26 mouse cellular contexts compared by ENCODE assay signal in the genomic region with DNA sequence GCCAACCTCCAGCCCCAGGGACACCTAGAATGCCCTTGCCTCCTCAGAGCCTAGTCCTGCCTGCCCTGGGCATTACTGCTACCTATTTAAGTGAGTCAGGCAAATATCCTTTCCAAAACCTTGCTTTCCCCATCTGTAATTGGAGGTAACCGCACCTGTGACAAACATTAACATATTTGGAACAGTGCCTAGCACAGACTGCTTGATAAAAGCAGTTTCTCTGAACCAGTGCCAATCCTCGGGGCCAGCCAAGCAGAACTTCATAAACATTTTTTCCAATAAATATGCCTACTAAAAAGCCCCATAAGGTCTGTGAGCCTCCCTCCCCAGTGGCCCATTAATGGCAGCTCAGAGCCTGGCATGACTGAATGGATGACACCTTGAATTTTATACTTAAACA. TPM values are rescaled to one million over a fixed set of nuclear protein-coding genes. Genes with fewer than 3 reads are reported as not detected.
DNase-seq lines count a peak whose midpoint lies in the region; ATAC-seq lines count a peak whose summit lies in the region.
"Had no signal": no experiment of that assay in that cellular context is flagged by ENCODE, and none has a peak within 500 bp of the region (broad histone marks: within the 10 kb centered on the region; RNA-seq: fewer than 3 reads in every experiment).

No protein-coding gene starts in this region.

- no peak overlapping the region for H3K4me2 ChIP-seq in kidney, embryonic 14.5 days (replicated peaks; ENCODE audit: low read depth, low read length)
- H3K4me2 ChIP-seq in midbrain, embryonic 15.5 days: no peak overlapping the region
- H3K4me2 ChIP-seq: forebrain, embryonic 12.5 days; heart, embryonic 11.5 days; hindbrain, embryonic 12.5 days; intestine, embryonic 15.5 days; limb, embryonic 12.5 days; liver, embryonic 15.5 days; midbrain, embryonic 11.5 days; neural tube, embryonic 13.5 days had no signal

- H3K27ac ChIP-seq in kidney, embryonic 14.5 days (ENCODE audit: low read depth, low read length): no peak overlapping the region
- H3K27ac ChIP-seq in midbrain, embryonic 15.5 days: 0 out of 2 replicates have a peak overlapping the region, but pooled peaks have one; percentile 22
- no peak overlapping the region for H3K27ac ChIP-seq in midbrain, embryonic 10.5 days (replicated peaks)
- H3K27ac ChIP-seq: forebrain, embryonic 12.5 days; hindbrain, embryonic 12.5 days; intestine, embryonic 15.5 days; left cerebral cortex, adult 2 months; limb, embryonic 12.5 days; liver, embryonic 15.5 days; macrophage; neural tube, embryonic 13.5 days had no signal

- peak; percentile 52 for DNase-seq in kidney, adult 18-20 months
- no peak for DNase-seq in midbrain, embryonic 10.5 days (ENCODE audit: low spot score)
- peak; percentile 61 for DNase-seq in kidney, postnatal 10 days
- DNase-seq in left cerebral cortex, postnatal 36 days (ENCODE audit: low spot score in 2 of 2): no peak
- DNase-seq in adipocyte (ENCODE audit: low spot score): no peak
- DNase-seq in ovary, postnatal 14 days (ENCODE audit: low spot score): no peak
- DNase-seq: adrenal gland, adult 2 months; cerebellum, postnatal 14 days; heart, postnatal 10 days; layer of hippocampus, adult 9-11 months; thymus, postnatal 25 days had no signal

- H3K9me3 ChIP-seq in kidney, embryonic 14.5 days (ENCODE audit: control insufficient read depth, low read length): no peaks in the 10 kb centered on the region
- H3K9me3 ChIP-seq in midbrain, embryonic 15.5 days: no peaks in the 10 kb centered on the region
- H3K9me3 ChIP-seq in midbrain, embryonic 10.5 days (replicated peaks): no peaks in the 10 kb centered on the region
- H3K9me3 ChIP-seq: forebrain, embryonic 12.5 days; hindbrain, embryonic 12.5 days; intestine, embryonic 15.5 days; limb, embryonic 12.5 days; liver, embryonic 15.5 days; neural tube, embryonic 13.5 days had no signal

- no peaks in the 10 kb centered on the region for H3K27me3 ChIP-seq in kidney, embryonic 14.5 days (ENCODE audit: control insufficient read depth, insufficient read depth, low read length)
- H3K27me3 ChIP-seq in midbrain, embryonic 15.5 days (replicated peaks): 0 out of 2 replicates have a peak, but pooled peaks cover 4% of the 10 kb centered on the region
- H3K27me3 ChIP-seq in midbrain, embryonic 10.5 days (ENCODE audit: low read depth, poor library complexity, severe bottlenecking): no peaks in the 10 kb centered on the region; the same call in 1 of the 2 replicates
- H3K27me3 ChIP-seq: forebrain, embryonic 12.5 days; hindbrain, embryonic 12.5 days; intestine, embryonic 15.5 days; limb, embryonic 12.5 days; liver, embryonic 15.5 days; neural tube, embryonic 13.5 days had no signal

- WGBS in kidney, embryonic 14.5 days: 68% methylated on average over 2 of the region's 2 CpGs
- 71% methylated on average over 2 of the region's 2 CpGs for WGBS in midbrain, embryonic 15.5 days
- 86% methylated on average over 2 of the region's 2 CpGs for WGBS in midbrain, embryonic 10.5 days

- H3K4me3 ChIP-seq in kidney, embryonic 14.5 days (ENCODE audit: low read length): no peak overlapping the region
- H3K4me3 ChIP-seq in midbrain, embryonic 15.5 days: no peak overlapping the region
- H3K4me3 ChIP-seq in midbrain, embryonic 10.5 days: no peak overlapping the region
- H3K4me3 ChIP-seq: forebrain, embryonic 12.5 days; hindbrain, embryonic 12.5 days; intestine, embryonic 15.5 days; left cerebral cortex, adult 2 months; limb, embryonic 12.5 days; liver, embryonic 15.5 days; neural tube, embryonic 13.5 days had no signal

- H3K9ac ChIP-seq in kidney, embryonic 14.5 days (ENCODE audit: low read depth, low read length): no peak overlapping the region
- H3K9ac ChIP-seq in midbrain, embryonic 15.5 days: no peak overlapping the region
- H3K9ac ChIP-seq: forebrain, embryonic 12.5 days; hindbrain, embryonic 12.5 days; intestine, embryonic 15.5 days; limb, embryonic 12.5 days; liver, embryonic 15.5 days; neural tube, embryonic 13.5 days had no signal

- intact Hi-C loops in left cerebral cortex, postnatal 36 days (cut with DNase I): loop anchor here (5.0 kb wide), 2 partner anchors 237 to 657 kb away; partner anchors contain the start of gene Chst15

- H3K4me1 ChIP-seq in kidney, embryonic 14.5 days (ENCODE audit: control insufficient read depth, insufficient read depth, low read length): no peaks in the 10 kb centered on the region
- H3K4me1 ChIP-seq in midbrain, embryonic 15.5 days: peaks cover 3% of the 10 kb centered on the region
- peaks cover 7% of the 10 kb centered on the region; the same call in 1 of the 2 replicates for H3K4me1 ChIP-seq in midbrain, embryonic 10.5 days

- ATAC-seq in kidney, embryonic 14.5 days (ENCODE audit: low FRiP score, low TSS enrichment): no peak
- ATAC-seq in midbrain, embryonic 15.5 days (replicated peaks): no peak
- ATAC-seq: intestine, embryonic 15.5 days had no signal

- H3K36me3 ChIP-seq in kidney, embryonic 14.5 days (ENCODE audit: control insufficient read depth, insufficient read depth, low read length): peaks cover 21% of the 10 kb centered on the region
- H3K36me3 ChIP-seq in midbrain, embryonic 15.5 days (replicated peaks): no peaks in the 10 kb centered on the region
- peaks cover 25% of the 10 kb centered on the region for H3K36me3 ChIP-seq in midbrain, embryonic 10.5 days

RNA-seq across cellular contexts. Expression of gene Oat, which starts 22.1 kb away (rescaled TPM):
- polyA plus RNA-seq in kidney, embryonic 14.5 days (2014; fragmentation: Nextera tagmentation; extraction: Ambion mirVana): 142 and 154 TPM in 2 replicates
- polyA plus RNA-seq in midbrain, embryonic 15.5 days (2015; fragmentation: Nextera tagmentation; extraction: Ambion mirVana): 78.6 and 85.1 TPM in 2 replicates
- polyA plus RNA-seq in midbrain, embryonic 10.5 days (2016; fragmentation: Nextera tagmentation; extraction: Ambion mirVana): 144 and 145 TPM in 2 replicates
- 10 to 100 TPM; 75.3 to 86.8 TPM for total RNA-seq in left cerebral cortex, postnatal 36 days (2021)

RNA-seq across cellular contexts. Expression of gene Nkx1-2, which starts 45.3 kb away (rescaled TPM):
- polyA plus RNA-seq in kidney, embryonic 14.5 days (2014; fragmentation: Nextera tagmentation; extraction: Ambion mirVana): not detected in 2 replicates
- polyA plus RNA-seq in midbrain, embryonic 15.5 days (2015; fragmentation: Nextera tagmentation; extraction: Ambion mirVana): 0.70 and 1.2 TPM in 2 replicates
- 0.80 and 1.6 TPM in 2 replicates for polyA plus RNA-seq in midbrain, embryonic 10.5 days (2016; fragmentation: Nextera tagmentation; extraction: Ambion mirVana)
- total RNA-seq in left cerebral cortex, postnatal 36 days (2021): under 1 TPM in 1 of 2 experiments, not detected in 1; 0.10 TPM
- total RNA-seq: adrenal gland, adult 2 months; gastrocnemius, adult 8-10 months; granulocyte monocyte progenitor cell, adult 5-6 weeks; heart, postnatal 10 days; left cerebral cortex, adult 2 months had no signal
- polyA plus RNA-seq: adrenal gland, adult 2 months; C2C12; limb, embryonic 12.5 days; liver, embryonic 15.5 days; macrophage had no signal

RNA-seq across cellular contexts. Expression of gene Lhpp, which starts 56.3 kb away (rescaled TPM):
- 24.5 and 27.1 TPM in 2 replicates for polyA plus RNA-seq in kidney, embryonic 14.5 days (2014; fragmentation: Nextera tagmentation; extraction: Ambion mirVana)
- 38.3 and 39.4 TPM in 2 replicates for polyA plus RNA-seq in midbrain, embryonic 15.5 days (2015; fragmentation: Nextera tagmentation; extraction: Ambion mirVana)
- polyA plus RNA-seq in midbrain, embryonic 10.5 days (2016; fragmentation: Nextera tagmentation; extraction: Ambion mirVana): 20.5 and 20.7 TPM in 2 replicates
- 10 to 100 TPM; 16.5 to 18.3 TPM for total RNA-seq in left cerebral cortex, postnatal 36 days (2021)

Comparison
In these comparisons a context has a peak if more than half of its experiments do, and no peak if none do; other contexts are left out.
1. DNase-seq: peak in kidney, adult 18-20 months (single experiment) and kidney, postnatal 10 days (single experiment); none in midbrain, embryonic 10.5 days (single experiment), left cerebral cortex, postnatal 36 days (0 of 2), adipocyte (single experiment) and ovary, postnatal 14 days (single experiment).